Mouse (Mus musculus) lung, postnatal 0 days (tissue): ENCODE measurements around the gene Braf. TPM values are rescaled to one million over a fixed set of nuclear protein-coding genes. Genes with fewer than 3 reads are reported as not detected.

Experiments used
- ATAC-seq: fragments of 200-750 bp; cut with Nextera tagmentation; 2 replicates; pipeline ENCODE4 v1.8.0; 2017; ENCODE audit warnings: moderate library complexity
- DNase-seq: peaks from one replicate; pipeline ENCODE4 v3.0.0-alpha.2; 2016; ENCODE audit warnings: low spot score
- H3K27ac ChIP-seq: fragments of 300-500 bp; sonication (generic); 2 replicates; pipeline ENCODE4 v1.5.1; 2014; ENCODE audit warnings: antibody characterized with exemption, mild to moderate bottlenecking, low read length, mixed read lengths
- H3K27me3 ChIP-seq: fragments of 300-500 bp; sonication (generic); replicated peaks from 2 replicates; pipeline ENCODE4 v1.6.1; 2014; ENCODE audit warnings: low read length, mixed read lengths; ENCODE audit not compliant: insufficient read depth
- H3K36me3 ChIP-seq: fragments of 300-500 bp; sonication (generic); 2 replicates; pipeline ENCODE4 v1.6.1; 2014; ENCODE audit warnings: low read length, mixed read lengths; ENCODE audit not compliant: insufficient read depth
- H3K4me1 ChIP-seq: fragments of 300-500 bp; sonication (generic); 2 replicates; pipeline ENCODE4 v1.6.1; 2014; ENCODE audit warnings: antibody characterized with exemption, low read depth, low read length, mixed read lengths; ENCODE audit not compliant: insufficient read depth
- H3K4me2 ChIP-seq: fragments of 300-500 bp; sonication (generic); replicated peaks from 2 replicates; pipeline ENCODE4 v1.6.1; 2014; ENCODE audit warnings: low read depth, mild to moderate bottlenecking, low read length, moderate library complexity, mixed read lengths
- H3K4me3 ChIP-seq: fragments of 300-500 bp; sonication (generic); 2 replicates; pipeline ENCODE4 v1.5.1; 2014; ENCODE audit warnings: low read depth, low read length
- H3K9ac ChIP-seq: fragments of 300-500 bp; sonication (generic); replicated peaks from 2 replicates; pipeline ENCODE4 v1.6.1; 2014; ENCODE audit warnings: low read depth, mild to moderate bottlenecking
- H3K9me3 ChIP-seq: fragments of 300-500 bp; sonication (generic); 2 replicates; pipeline ENCODE4 v1.6.1; 2016; ENCODE audit warnings: low read length, mixed read lengths
- CTCF ChIP-seq: IDR thresholded peaks from 2 replicates; pipeline ENCODE4 v1.5.1; 2016; ENCODE audit warnings: antibody characterized with exemption, mild to moderate bottlenecking
- EP300 ChIP-seq: IDR thresholded peaks from 2 replicates; pipeline ENCODE4 v1.6.1; 2016; ENCODE audit warnings: antibody characterized with exemption, mild to moderate bottlenecking, control low read depth
- whole genome bisulfite sequencing: fragments of 180-500 bp; shearing (Covaris S2); extraction: QIAGEN DNeasy Blood & Tissue Kit; methylation state at CpG from one replicate; pipeline ENCODE4 v1.1.7; 2014; 5-methylcytosine and 5-hydroxymethylcytosine counted together
- polyA plus RNA-seq: library from polyadenylated mRNA; unstranded; fragments of >200 nt; fragmentation: Nextera tagmentation; extraction: Ambion mirVana; gene quantifications from 2 replicates; pipeline ENCODE4 v1.2.1, GENCODE M21; 2015

The Braf gene
- polyA plus RNA-seq, 1 experiment from 2014 or later = 8.1 TPM

DNA sequence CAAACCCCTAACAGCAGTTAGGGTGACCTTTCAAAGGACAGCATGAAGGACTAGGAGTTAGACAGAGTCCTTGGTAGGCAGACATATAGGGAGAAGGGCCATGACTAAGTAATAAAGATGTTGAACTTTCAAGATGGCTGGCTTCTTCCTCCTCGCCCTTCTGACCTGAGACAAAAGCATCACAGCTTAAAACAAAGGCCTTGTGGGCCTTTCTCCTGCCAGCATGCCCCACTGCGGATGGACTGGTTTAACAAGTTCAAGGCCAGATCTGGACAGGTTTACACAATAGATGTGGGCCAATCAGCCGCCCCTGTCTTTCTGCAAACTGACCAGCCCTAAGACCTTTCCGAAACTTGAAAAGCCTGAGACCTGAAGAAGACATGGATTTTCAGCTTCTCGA lies 2.8 kb upstream of the Braf start:
- peaks cover 6% of the 10 kb centered on the region; the same call in 1 of the 2 replicates for H3K4me1 ChIP-seq
- WGBS = 62% methylated on average over 5 of the region's 5 CpGs
- TF ChIP-seq CTCF (no peak), EP300 (no peak)

DNA sequence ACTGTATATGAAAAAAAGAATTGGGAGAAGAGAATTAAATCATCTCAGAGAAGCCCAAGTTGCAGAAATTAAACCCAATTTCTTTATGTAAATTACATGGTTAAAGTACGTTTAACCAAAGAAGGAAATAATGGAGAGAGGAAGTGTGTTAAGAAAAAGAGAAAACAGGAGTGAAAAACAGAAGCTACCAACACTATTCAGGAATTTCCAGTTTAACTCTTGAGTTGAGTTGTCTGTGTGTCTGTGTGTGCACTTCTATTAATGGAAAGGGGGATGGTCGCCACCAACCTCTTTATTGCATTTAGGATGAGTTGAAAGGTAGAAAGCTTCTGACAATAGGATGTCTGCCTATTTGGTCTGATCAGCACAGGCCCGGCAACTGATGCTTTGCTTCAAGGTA lies 886 bp upstream of the Braf start:
- Histone ChIP-seq H3K27ac (0 out of 2 replicates have a peak overlapping the region, but pooled peaks have one; percentile 96), H3K4me2 (no peak overlapping the region), H3K27me3 (no peaks in the 10 kb centered on the region), H3K4me3 (no peak overlapping the region), H3K36me3 (no peaks in the 10 kb centered on the region), H3K9ac (no peak overlapping the region), H3K9me3 (no peaks in the 10 kb centered on the region), H3K4me1 (peaks cover 12% of the 10 kb centered on the region; the same call in 1 of the 2 replicates)
- no peak for ATAC-seq
- TF ChIP-seq CTCF (no peak), EP300 (no peak)
- DNase-seq = no peak
- 81% methylated on average over 3 of the region's 3 CpGs for whole genome bisulfite sequencing

More for the DNA sequence above, 2.8 kb upstream of the Braf start:
- ATAC-seq (no peak), DNase-seq (no peak)
- Histone ChIP-seq H3K9ac (no peak overlapping the region), H3K27ac (no peak overlapping the region), H3K36me3 (no peaks in the 10 kb centered on the region), H3K4me2 (no peak overlapping the region), H3K27me3 (no peaks in the 10 kb centered on the region), H3K9me3 (no peaks in the 10 kb centered on the region), H3K4me3 (no peak overlapping the region)

DNA sequence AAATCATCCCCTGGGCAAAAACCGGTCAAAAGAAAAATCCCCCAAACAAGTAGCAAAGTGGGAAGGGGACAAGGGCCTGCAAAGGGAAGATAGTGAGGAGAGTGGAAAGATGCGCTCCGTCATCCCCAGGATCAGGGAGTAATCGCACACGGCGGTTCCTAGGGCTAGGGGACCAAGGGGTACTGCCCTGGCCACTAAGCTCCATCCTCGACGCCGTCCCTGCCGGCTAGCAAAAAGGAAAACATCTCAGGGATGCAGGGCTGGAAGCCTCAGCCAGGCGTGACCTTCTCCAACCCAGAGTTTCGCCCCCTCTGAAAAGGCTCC lies 759 bp downstream of the Braf start:
- Histone ChIP-seq H3K4me2 (peak overlapping the region; percentile 86), H3K36me3 (no peaks in the 10 kb centered on the region), H3K9ac (peak overlapping the region; percentile 76), H3K9me3 (no peaks in the 10 kb centered on the region), H3K4me1 (peaks cover 15% of the 10 kb centered on the region; the same call in 1 of the 2 replicates), H3K4me3 (peak overlapping the region; percentile 98), H3K27ac (peak overlapping the region; percentile 96), H3K27me3 (no peaks in the 10 kb centered on the region)
- TF ChIP-seq EP300 = no peak
- no peak for TF ChIP-seq CTCF
- ATAC-seq (peak; percentile 21), DNase-seq (peak; percentile 39)
- 1% methylated on average over 12 of the region's 12 CpGs for WGBS

DNA sequence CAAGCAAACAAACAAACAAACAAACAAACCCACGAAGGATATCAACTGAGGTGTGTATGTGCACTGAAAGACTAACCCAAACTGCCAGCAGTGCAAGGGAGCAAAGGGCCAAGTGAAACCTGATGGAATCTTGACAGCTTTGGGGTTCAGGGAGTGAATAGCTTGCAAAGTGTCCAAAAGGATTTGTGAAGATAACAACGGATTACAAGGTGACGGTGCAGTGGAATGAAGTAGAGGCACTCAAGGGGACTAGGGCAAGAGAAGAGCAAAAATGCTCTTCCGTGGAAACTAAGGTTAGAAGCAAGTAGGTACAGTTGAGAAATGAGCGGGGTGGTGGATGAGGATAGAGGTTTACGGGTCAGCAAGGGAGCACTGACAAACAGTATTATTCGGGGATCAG lies 1.2 kb downstream of the Braf start:
- Histone ChIP-seq H3K27ac (no peak overlapping the region; the same call in 1 of the 2 replicates), H3K4me2 (peak overlapping the region; percentile 86), H3K36me3 (no peaks in the 10 kb centered on the region), H3K4me1 (peaks cover 15% of the 10 kb centered on the region; the same call in 1 of the 2 replicates), H3K27me3 (no peaks in the 10 kb centered on the region), H3K9ac (peak overlapping the region; percentile 76; the same call in 1 of the 2 replicates), H3K9me3 (no peaks in the 10 kb centered on the region), H3K4me3 (peak overlapping the region; percentile 98)
- no peak for TF ChIP-seq CTCF
- no peak for TF ChIP-seq EP300
- ATAC-seq (no peak), DNase-seq (no peak)
- WGBS = under 1% methylated on average over 7 of the region's 7 CpGs

DNA sequence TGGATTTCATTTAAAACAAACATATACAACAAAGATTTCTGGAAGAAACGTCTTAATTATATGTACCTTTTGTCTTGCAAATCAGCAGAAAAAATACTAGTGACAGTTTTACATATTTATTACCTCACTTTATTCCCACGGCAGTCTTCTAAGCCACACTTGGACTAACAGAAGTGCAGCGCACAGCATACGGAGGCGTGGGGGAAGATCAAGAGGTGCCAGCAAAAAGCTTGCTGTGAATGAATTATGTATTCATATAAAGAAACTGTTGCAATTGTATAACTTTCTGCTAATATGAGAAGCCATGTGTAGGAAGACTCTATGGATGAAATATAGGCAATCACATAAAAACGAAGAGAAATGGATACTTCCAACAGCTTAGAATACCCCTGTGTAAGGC lies 6.7 kb downstream of the Braf start:
- no peak for DNase-seq
- Histone ChIP-seq H3K9me3 (no peaks in the 10 kb centered on the region), H3K4me2 (no peak overlapping the region), H3K4me1 (peaks cover 11% of the 10 kb centered on the region; the same call in 1 of the 2 replicates), H3K36me3 (no peaks in the 10 kb centered on the region), H3K4me3 (no peak overlapping the region), H3K27ac (no peak overlapping the region), H3K9ac (no peak overlapping the region), H3K27me3 (no peaks in the 10 kb centered on the region)
- TF ChIP-seq EP300 (no peak), CTCF (no peak)
- no peak for ATAC-seq
- WGBS = 80% methylated on average over 6 of the region's 6 CpGs

DNA sequence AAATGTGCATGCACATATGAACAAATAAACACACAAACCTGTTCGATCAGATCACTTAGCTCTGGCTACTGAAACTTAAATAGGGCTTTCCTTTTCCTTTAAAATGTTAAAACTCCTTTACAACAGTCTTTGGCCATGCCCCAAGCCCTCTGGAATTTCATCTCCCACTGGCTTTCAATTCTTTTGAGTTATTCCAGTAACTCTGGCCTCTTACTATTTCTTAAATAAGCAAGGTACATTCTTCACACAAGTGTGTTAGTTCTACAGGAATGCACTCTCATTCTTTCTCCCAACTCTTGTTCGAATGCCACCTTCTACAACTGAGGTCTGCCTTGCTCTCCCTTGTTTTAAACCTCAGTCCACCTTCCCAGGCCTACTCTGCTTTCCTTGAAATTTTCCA lies 8.2 kb downstream of the Braf start:
- no peaks in the 10 kb centered on the region for H3K36me3 ChIP-seq
- H3K9ac ChIP-seq = no peak overlapping the region
- TF ChIP-seq CTCF = no peak
- peak; percentile 53; the same call in 1 of the 2 replicates for TF ChIP-seq EP300
- no peaks in the 10 kb centered on the region for H3K9me3 ChIP-seq
- H3K27me3 ChIP-seq = no peaks in the 10 kb centered on the region
- H3K4me2 ChIP-seq = no peak overlapping the region
- WGBS = 57% methylated on average over 2 of the region's 2 CpGs
- H3K4me3 ChIP-seq = no peak overlapping the region
- H3K4me1 ChIP-seq = peaks cover 3% of the 10 kb centered on the region; the same call in 1 of the 2 replicates
- 0 out of 2 replicates have a peak overlapping the region, but pooled peaks have one; percentile 16 for H3K27ac ChIP-seq
- no peak; the same call in 1 of the 2 replicates for ATAC-seq
- DNase-seq = no peak

DNA sequence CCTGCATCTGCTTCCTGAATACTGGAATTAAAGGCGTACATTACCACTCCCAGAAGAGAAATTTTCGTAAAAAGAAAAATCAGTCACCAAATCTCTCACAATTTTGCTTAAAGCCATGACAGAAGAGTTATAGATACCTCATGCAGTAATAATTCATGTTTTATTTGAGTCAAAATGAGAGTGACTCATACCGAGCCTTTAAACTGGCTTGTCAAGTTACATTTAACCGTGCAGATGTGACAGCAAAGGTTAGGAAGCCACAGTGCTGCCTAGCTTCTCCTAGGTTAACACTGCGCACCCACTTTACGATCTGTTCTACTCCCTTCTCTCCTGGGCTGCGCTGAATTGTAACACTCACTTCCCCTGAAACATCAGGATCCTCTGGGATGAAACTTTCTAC lies 10.9 kb downstream of the Braf start:
- 81% methylated on average over 7 of the region's 7 CpGs for WGBS
- Histone ChIP-seq H3K27me3 (no peaks in the 10 kb centered on the region), H3K36me3 (no peaks in the 10 kb centered on the region), H3K9ac (no peak overlapping the region), H3K27ac (no peak overlapping the region), H3K4me1 (no peaks in the 10 kb centered on the region), H3K4me2 (no peak overlapping the region), H3K9me3 (no peaks in the 10 kb centered on the region), H3K4me3 (no peak overlapping the region)
- TF ChIP-seq EP300 (no peak), CTCF (no peak)
- DNase-seq = no peak
- ATAC-seq = no peak
